Mouse (Mus musculus) erythroblast, embryonic 14.5 days (primary cell): ENCODE measurements around the gene Tlk1. TPM values are rescaled to one million over a fixed set of nuclear protein-coding genes. Genes with fewer than 3 reads are reported as not detected.
"Not testable (repeated sequence)": the region's sequence is repeated elsewhere in the genome, so short reads cannot be mapped to it uniquely, and the experiment has no call there.

Experiments used
- H3K27me3 ChIP-seq: 2 replicates; pipeline ENCODE4 v1.6.1; 2012; ENCODE audit warnings: inconsistent platforms; ENCODE audit not compliant: control insufficient read depth
- H3K36me3 ChIP-seq: 2 replicates; pipeline ENCODE4 v1.6.1; 2012; ENCODE audit warnings: mild to moderate bottlenecking, inconsistent platforms; ENCODE audit not compliant: control insufficient read depth
- H3K4me1 ChIP-seq: 2 replicates; pipeline ENCODE4 v1.6.1; 2012; ENCODE audit warnings: inconsistent platforms; ENCODE audit not compliant: control insufficient read depth
- H3K4me3 ChIP-seq: replicated peaks from 2 replicates; pipeline ENCODE3; 2012; ENCODE audit warnings: moderate library complexity, mild to moderate bottlenecking, inconsistent platforms
- H3K9me3 ChIP-seq: 2 replicates; pipeline ENCODE4 v1.6.1; 2012; ENCODE audit warnings: low read length, inconsistent platforms, mixed read lengths; ENCODE audit not compliant: control insufficient read depth
- GATA1 ChIP-seq: IDR thresholded peaks from 2 replicates; pipeline ENCODE4 v1.6.1; 2012; ENCODE audit warnings: low read length, inconsistent platforms, mixed read lengths
- TAL1 ChIP-seq: IDR thresholded peaks from 3 replicates; pipeline ENCODE4 v1.6.1; 2012; ENCODE audit warnings: low read length, inconsistent platforms, mixed read lengths
- polyA plus RNA-seq: library from polyadenylated mRNA; stranded (reverse); fragments of >175 nt; gene quantifications from 2 replicates; pipeline ENCODE4 v1.2.3, GENCODE M21; 2012

Tlk1 gene
- polyA plus RNA-seq, 1 experiment, result 4.5 TPM

DNA sequence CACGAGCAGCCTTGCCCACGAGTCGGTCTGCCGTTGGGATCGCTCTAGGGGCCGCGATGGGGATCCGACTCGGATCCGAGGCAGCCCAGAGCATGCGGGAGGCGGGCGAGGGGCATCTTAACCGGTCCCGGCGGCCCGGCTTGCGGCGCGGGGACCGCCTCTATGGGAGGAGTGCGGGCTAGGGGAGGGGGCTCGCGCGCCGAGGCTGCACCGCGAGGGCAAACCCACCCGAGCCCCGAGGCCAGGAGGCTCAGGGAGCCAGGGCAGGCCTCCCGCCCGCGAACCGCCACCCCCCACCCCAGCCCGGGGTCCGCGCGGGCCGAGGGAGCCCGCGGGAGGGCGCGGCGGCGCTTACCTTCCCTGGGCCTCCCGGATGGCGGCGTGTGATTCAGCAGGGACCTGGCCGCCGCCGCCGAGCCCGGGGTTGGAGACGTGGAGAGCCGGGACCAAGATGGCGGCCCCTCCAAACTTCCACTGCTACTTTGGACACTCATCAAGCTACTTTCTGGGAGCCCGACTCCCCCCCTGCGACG is 624 bp downstream of the Tlk1 start:
- peak overlapping the region; percentile 99 for H3K4me3 ChIP-seq
- no peaks in the 10 kb centered on the region for H3K9me3 ChIP-seq
- peaks cover 68% of the 10 kb centered on the region for H3K4me1 ChIP-seq
- peaks cover 25% of the 10 kb centered on the region for H3K36me3 ChIP-seq
- TF ChIP-seq TAL1 (no peak), GATA1 (no peak)
- no peaks in the 10 kb centered on the region for H3K27me3 ChIP-seq

DNA sequence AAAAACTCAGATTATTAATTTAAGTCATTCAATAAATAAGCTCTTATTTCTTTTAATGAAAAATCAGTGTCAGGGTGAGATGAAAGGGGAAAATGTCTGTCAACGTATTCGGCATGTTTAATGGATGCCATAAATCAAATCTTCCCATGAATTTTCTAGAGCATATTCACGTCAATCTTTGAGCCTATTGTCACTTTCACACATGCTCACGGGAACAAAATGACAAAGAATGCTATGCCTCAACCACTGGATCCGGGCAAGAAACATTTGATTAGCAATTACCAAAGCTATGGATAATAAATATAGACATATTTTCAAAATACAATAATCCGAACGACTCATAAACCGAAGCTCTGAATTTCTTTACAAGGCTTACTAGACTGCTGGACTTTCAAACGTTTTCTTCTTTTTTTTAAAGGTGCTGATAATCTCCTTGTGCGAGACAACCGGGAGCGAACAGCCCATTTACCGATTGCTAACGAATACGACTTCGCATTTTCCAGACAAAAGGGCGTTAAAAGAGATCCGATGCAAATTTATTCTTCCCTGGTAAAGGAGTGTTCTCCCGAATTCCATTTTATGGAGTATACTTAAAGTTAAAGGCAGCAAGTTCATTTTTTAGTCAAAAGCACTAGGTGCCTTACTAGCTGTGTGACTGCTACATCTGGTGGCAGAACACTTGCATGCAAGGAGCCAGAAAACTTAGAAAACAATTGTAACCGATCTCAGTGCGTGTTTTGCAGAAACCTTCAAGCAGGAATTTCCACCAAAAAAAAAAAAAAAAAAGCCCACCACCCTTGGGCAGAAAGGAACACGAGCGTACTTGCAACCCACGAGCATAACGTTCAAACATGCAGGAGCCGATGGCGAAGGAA is 1.4 kb downstream of the Tlk1 start:
- Histone ChIP-seq H3K36me3 (peaks cover 26% of the 10 kb centered on the region), H3K27me3 (no peaks in the 10 kb centered on the region), H3K4me1 (peaks cover 60% of the 10 kb centered on the region), H3K4me3 (peak overlapping the region; percentile 99), H3K9me3 (no peaks in the 10 kb centered on the region)
- no peak for TF ChIP-seq GATA1
- TF ChIP-seq TAL1, result no peak

DNA sequence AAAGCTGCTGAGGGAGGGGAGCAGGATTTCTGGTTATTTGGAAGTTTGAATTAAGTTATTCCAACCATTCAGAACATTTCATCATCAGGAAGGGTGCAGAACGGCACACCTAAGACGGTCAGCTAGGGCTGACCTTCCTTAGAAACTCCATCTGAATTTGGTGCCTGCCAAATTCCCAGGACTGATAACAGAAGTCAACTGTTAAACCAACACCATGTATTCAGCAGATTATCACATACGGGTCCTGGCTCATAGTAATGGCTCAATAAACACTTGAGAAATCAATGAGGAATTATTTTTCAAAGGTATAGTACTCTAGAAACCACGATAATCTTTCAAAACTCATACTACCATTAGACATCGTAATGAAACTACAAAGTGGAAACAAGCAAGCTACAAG is 2.1 kb downstream of the Tlk1 start:
- peaks cover 29% of the 10 kb centered on the region for H3K36me3 ChIP-seq
- TF ChIP-seq TAL1 (no peak), GATA1 (peak; percentile 71)
- no peaks in the 10 kb centered on the region for H3K27me3 ChIP-seq
- peak overlapping the region; percentile 99 for H3K4me3 ChIP-seq
- H3K4me1 ChIP-seq, result peaks cover 58% of the 10 kb centered on the region
- H3K9me3 ChIP-seq, result no peaks in the 10 kb centered on the region

DNA sequence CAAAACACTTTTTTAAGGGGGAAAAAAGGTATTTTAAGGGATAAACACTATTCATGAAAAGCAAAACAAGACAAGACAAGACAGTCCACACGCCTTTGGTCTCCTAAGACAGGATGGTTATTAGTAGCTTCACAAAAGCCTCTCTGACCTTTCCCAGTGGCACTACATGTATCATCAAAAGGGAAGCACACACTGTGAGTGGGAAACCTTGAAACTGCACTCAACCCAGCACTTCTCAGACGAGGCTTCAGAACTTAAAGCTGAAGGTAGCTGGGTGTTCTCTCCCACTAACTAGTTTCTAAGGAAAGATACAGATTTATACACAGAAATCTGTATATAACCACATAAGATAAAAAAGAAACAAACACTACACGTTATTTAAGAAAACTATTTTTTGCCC is 8.6 kb downstream of the Tlk1 start:
- Histone ChIP-seq H3K27me3 (no peaks in the 10 kb centered on the region), H3K4me3 (no peak overlapping the region), H3K9me3 (no peaks in the 10 kb centered on the region), H3K36me3 (peaks cover 60% of the 10 kb centered on the region), H3K4me1 (peaks cover 44% of the 10 kb centered on the region)
- no peak for TF ChIP-seq GATA1
- no peak for TF ChIP-seq TAL1

DNA sequence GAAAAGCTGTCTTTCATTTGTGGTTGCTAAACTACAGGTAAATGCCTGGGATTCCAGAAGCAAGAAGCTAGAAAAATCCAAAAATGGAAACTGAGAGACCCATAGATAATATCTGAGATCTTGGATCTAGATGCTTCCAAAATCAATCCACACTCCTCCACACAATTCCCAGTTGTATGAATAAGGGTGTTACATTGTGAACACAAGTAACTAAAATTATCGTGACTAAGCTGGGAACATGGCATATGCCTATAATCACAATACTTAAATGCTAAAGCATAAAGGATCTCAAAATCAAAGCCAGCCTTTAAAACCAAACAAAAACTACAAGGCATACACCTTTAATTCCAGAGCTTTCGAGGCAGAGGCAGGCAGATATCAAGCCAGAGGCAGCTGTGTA is 9.5 kb downstream of the Tlk1 start:
- Histone ChIP-seq H3K27me3 (no peaks in the 10 kb centered on the region), H3K4me1 (peaks cover 41% of the 10 kb centered on the region), H3K4me3 (no peak overlapping the region), H3K9me3 (no peaks in the 10 kb centered on the region), H3K36me3 (peaks cover 58% of the 10 kb centered on the region)
- no peak for TF ChIP-seq GATA1
- no peak for TF ChIP-seq TAL1

DNA sequence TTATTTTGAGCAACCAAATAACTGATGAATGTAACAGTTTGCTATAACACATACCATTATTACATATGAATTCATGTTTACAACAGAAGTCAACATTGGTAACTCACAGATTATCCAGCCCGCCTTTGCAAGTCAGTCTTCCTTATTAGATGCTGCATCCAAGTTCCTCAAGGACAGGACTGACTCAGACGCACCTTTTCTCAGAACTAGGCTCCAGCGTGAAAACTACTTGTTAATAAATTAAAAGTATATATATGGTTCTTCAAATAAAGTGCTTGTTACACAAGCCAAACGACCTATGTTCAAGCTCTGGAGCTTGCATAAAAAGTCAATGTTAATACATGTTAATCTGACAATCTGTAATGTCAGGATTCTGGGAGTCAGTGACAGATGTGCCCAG is 11.9 kb downstream of the Tlk1 start:
- H3K9me3 ChIP-seq, result no peaks in the 10 kb centered on the region
- no peaks in the 10 kb centered on the region for H3K27me3 ChIP-seq
- peaks cover 48% of the 10 kb centered on the region for H3K4me1 ChIP-seq
- H3K4me3 ChIP-seq, result no peak overlapping the region
- TF ChIP-seq TAL1 (no peak), GATA1 (no peak)
- H3K36me3 ChIP-seq, result peaks cover 64% of the 10 kb centered on the region

DNA sequence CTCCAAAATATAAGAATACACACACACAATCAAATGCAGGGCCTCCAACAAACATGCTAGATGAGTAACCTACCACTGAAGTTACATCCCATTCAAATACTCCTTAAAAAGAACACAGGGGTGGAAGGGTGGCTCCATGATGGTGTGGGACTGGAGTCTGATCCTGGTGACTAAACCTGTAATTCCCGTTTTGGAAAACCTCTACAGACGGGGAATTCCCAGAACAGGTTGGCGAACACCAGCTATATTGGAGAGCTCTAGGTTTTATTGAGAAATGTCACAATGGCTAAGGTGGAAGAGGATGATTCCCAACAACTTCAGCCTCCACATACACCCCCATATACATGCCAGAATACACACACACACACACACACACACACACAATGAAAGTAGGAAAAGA is 14.1 kb downstream of the Tlk1 start:
- no peaks in the 10 kb centered on the region for H3K27me3 ChIP-seq
- peaks cover 64% of the 10 kb centered on the region for H3K36me3 ChIP-seq
- TF ChIP-seq GATA1 (no peak), TAL1 (no peak)
- no peaks in the 10 kb centered on the region for H3K9me3 ChIP-seq
- peaks cover 53% of the 10 kb centered on the region for H3K4me1 ChIP-seq
- no peak overlapping the region for H3K4me3 ChIP-seq

DNA sequence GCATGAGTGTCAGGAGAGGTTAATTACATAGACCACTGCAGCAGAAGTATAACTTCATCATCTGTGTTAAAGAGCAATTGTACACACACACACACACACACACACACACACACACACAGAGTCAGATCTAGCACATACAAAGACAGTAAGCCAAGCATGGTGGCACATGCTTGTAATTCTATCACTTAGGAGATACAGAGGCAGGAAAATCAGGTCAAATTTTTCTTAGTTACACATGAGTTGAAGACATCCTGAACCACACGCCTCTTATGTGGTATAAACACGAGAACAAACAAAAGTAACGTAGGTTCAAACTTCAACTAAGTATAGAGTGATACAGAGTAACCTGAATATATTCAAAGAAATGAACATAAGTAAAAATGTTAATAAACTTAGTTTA is 15.6 kb downstream of the Tlk1 start:
- Histone ChIP-seq H3K9me3 (peaks cover under 1% of the 10 kb centered on the region; the same call in 1 of the 2 replicates), H3K27me3 (no peaks in the 10 kb centered on the region), H3K4me1 (peaks cover 58% of the 10 kb centered on the region), H3K36me3 (peaks cover 72% of the 10 kb centered on the region), H3K4me3 (no peak overlapping the region)
- TF ChIP-seq GATA1, result no peak
- no peak for TF ChIP-seq TAL1

DNA sequence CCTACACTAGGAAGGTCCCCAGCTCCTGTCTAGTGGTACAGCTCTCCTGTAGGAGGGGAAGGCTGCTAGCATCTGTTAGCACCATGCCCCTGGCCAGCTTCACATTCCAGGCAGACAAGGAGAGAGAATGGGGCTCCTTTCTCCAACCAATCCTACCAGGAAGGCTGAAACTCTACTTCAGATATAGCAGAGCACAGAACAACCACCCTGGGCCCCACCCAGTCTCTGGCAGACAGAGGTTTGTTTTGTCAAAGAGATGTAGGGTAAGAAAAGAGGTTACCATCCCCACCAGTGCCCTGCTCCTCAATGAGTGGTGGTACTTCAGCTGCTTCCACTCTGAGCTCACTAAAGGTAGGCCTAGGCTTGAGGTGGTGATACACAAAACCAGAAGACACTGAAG is 16.8 kb downstream of the Tlk1 start:
- Histone ChIP-seq H3K27me3 (no peaks in the 10 kb centered on the region), H3K36me3 (peaks cover 75% of the 10 kb centered on the region), H3K4me1 (peaks cover 60% of the 10 kb centered on the region), H3K9me3 (peaks cover 4% of the 10 kb centered on the region; the same call in 1 of the 2 replicates), H3K4me3 (no peak overlapping the region)
- TF ChIP-seq GATA1 (no peak), TAL1 (no peak)

DNA sequence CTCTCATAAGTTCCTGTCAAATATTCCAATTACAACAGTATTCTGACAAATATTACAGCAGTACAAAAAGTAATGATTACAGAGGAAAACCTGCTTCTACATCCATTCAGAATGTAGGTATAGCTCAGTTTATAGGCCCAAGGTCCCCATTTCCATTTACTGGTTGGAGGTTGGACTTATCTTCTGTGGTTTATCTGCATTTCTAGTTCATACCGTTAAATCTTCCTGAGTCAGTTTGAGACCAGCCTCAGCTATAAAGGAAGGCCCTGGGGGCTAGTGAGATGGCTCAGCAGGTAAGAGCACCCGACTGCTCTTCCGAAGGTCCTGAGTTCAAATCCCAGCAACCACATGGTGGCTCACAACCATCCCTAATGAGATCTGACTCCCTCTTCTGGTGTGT is 17.9 kb downstream of the Tlk1 start:
- H3K4me1 ChIP-seq, result peaks cover 57% of the 10 kb centered on the region

More for the DNA sequence above, 17.9 kb downstream of the Tlk1 start:
- peaks cover 75% of the 10 kb centered on the region for H3K36me3 ChIP-seq
- H3K9me3 ChIP-seq, H3K4me3 ChIP-seq, H3K27me3 ChIP-seq: not testable (repeated sequence)
